Mouse (Mus musculus): ENCODE results near the gene Ceacam3. TPM values are rescaled to one million over a fixed set of nuclear protein-coding genes. Genes with fewer than 3 reads are reported as not detected.

Gene Ceacam3
- polyA plus RNA-seq, 1 experiment from 2014 or later = not detected

GRCm38 (mm10) chr7:17203177-17203576 is 53.1 kb downstream of the Ceacam3 start, which contains the start of gene Psg29:
Gene Psg29 (plus strand): TSS chr7:17203477.
- no peak within 1 kb of the TSS for H3K4me3 ChIP-seq (ENCODE audit: low read depth, low read length)
- H3K9me3 ChIP-seq (ENCODE audit: low read depth, low read length) = no peaks in the 10 kb centered on the region; the same call in 1 of the 2 replicates
- no peaks in the 10 kb centered on the region for H3K36me3 ChIP-seq (ENCODE audit: insufficient read depth)
- DNase-seq (no peak), ATAC-seq (ENCODE audit: insufficient read depth) (no peak)
- H3K4me1 ChIP-seq (ENCODE audit: insufficient read depth) = no peaks in the 10 kb centered on the region
- H3K4me2 ChIP-seq = no peak within 1 kb of the TSS
- H3K9ac ChIP-seq = no peak within 1 kb of the TSS
- no peaks in the 10 kb centered on the region for H3K27me3 ChIP-seq (ENCODE audit: insufficient read depth, low read length)
- TF ChIP-seq CTCF (IDR thresholded peaks at IDR 0.05; ENCODE audit: low read depth) = no peak
- no peak within 1 kb of the TSS for H3K27ac ChIP-seq (ENCODE audit: low read depth)

- H3K9me3 ChIP-seq (ENCODE audit: low read depth, low read length) = no peaks in the 10 kb centered on the region; the same call in 1 of the 2 replicates
- no peak for ATAC-seq (ENCODE audit: insufficient read depth)
- no peaks in the 10 kb centered on the region for H3K27me3 ChIP-seq (ENCODE audit: insufficient read depth, low read length)
- no peak for DNase-seq
- H3K4me3 ChIP-seq (ENCODE audit: low read depth, low read length) = no peak overlapping the region
- no peak overlapping the region for H3K27ac ChIP-seq (ENCODE audit: low read depth)
- peak; percentile 23; the same call in 1 of the 2 replicates for TF ChIP-seq CTCF (IDR thresholded peaks at IDR 0.05; ENCODE audit: low read depth)
- no peak overlapping the region for H3K4me2 ChIP-seq
- H3K36me3 ChIP-seq (ENCODE audit: insufficient read depth) = no peaks in the 10 kb centered on the region
- H3K4me1 ChIP-seq (ENCODE audit: insufficient read depth) = no peaks in the 10 kb centered on the region
- H3K9ac ChIP-seq = no peak overlapping the region
- 61% methylated on average over 3 of the region's 3 CpGs for WGBS
Observed at GRCm38 (mm10) chr7:17205530-17206184, 55.6 kb downstream of the Ceacam3 start.

Other genes with a start within 250 kb of the Ceacam3 start
- 1.3 and 1.6 TPM in 2 replicates for gene Ptgir, start 243.8 kb upstream of the Ceacam3 start, polyA plus RNA-seq (2014; fragmentation: Nextera tagmentation; extraction: Ambion mirVana)
- 139 and 155 TPM in 2 replicates for gene Calm3, start 226.2 kb upstream of the Ceacam3 start, polyA plus RNA-seq (2014; fragmentation: Nextera tagmentation; extraction: Ambion mirVana)
- gene Pnmal2, start 205.6 kb upstream of the Ceacam3 start, polyA plus RNA-seq (2014; fragmentation: Nextera tagmentation; extraction: Ambion mirVana) = 3.1 and 3.3 TPM in 2 replicates
- gene Pnmal1, start 190.6 kb upstream of the Ceacam3 start, polyA plus RNA-seq (2014; fragmentation: Nextera tagmentation; extraction: Ambion mirVana) = 0.11 and 0.20 TPM in 2 replicates
- 0.09 and 0.20 TPM in 2 replicates for gene Gm42372, start 167.2 kb upstream of the Ceacam3 start, polyA plus RNA-seq (2014; fragmentation: Nextera tagmentation; extraction: Ambion mirVana)
- 27.3 and 29.2 TPM in 2 replicates for gene Ccdc8, start 157.6 kb upstream of the Ceacam3 start, polyA plus RNA-seq (2014; fragmentation: Nextera tagmentation; extraction: Ambion mirVana)
- gene Ppp5c, start 122.4 kb upstream of the Ceacam3 start, polyA plus RNA-seq (2014; fragmentation: Nextera tagmentation; extraction: Ambion mirVana) = 103 and 117 TPM in 2 replicates
- 33.1 and 38.0 TPM in 2 replicates for gene Hif3a, start 87.9 kb upstream of the Ceacam3 start, polyA plus RNA-seq (2014; fragmentation: Nextera tagmentation; extraction: Ambion mirVana)
- gene Psg16, start 76.2 kb upstream of the Ceacam3 start, polyA plus RNA-seq (2014; fragmentation: Nextera tagmentation; extraction: Ambion mirVana) = 0.11 and 0.18 TPM in 2 replicates
- gene Psg29, start 53.2 kb downstream of the Ceacam3 start, polyA plus RNA-seq (2014; fragmentation: Nextera tagmentation; extraction: Ambion mirVana) = not detected in 2 replicates